Mouse (Mus musculus) lung, postnatal 0 days (tissue): ENCODE data around the gene Mllt6.

ENCODE experiments used
- CTCF ChIP-seq: IDR thresholded peaks from 2 replicates; pipeline ENCODE4 v1.5.1; 2016; ENCODE audit warnings: antibody characterized with exemption, mild to moderate bottlenecking
- EP300 ChIP-seq: IDR thresholded peaks from 2 replicates; pipeline ENCODE4 v1.6.1; 2016; ENCODE audit warnings: antibody characterized with exemption, mild to moderate bottlenecking, control low read depth

- TF ChIP-seq CTCF = no peak
- TF ChIP-seq EP300 = no peak
Measured at GRCm38 (mm10) chr11:97664339-97664665, 1.1 kb downstream of the Mllt6 start.
